In genomic region chr9:109902740-109903139, GRCm38 (mm10) we compare ENCODE assay signal across 19 mouse cellular contexts. TPM values are rescaled to one million over a fixed set of nuclear protein-coding genes. Genes with fewer than 3 reads are reported as not detected.
"Had no signal": no experiment of that assay in that cellular context is flagged by ENCODE, and none has a peak within 500 bp of the region (broad histone marks: within the 10 kb centered on the region; RNA-seq: fewer than 3 reads in every experiment).

No protein-coding gene starts in this region.

- ATAC-seq: liver, embryonic 12.5 days had no signal

- H3K4me3 ChIP-seq: kidney, embryonic 15.5 days; limb, embryonic 15.5 days; liver, embryonic 12.5 days; neural tube, embryonic 12.5 days; stomach, embryonic 15.5 days had no signal

- DNase-seq: layer of hippocampus, adult 9-11 months; layer of hippocampus, postnatal 36 days; lung, embryonic 14.5 days; lung, postnatal 14 days; midbrain, embryonic 14.5 days; retina, postnatal 1 day; right cerebral cortex, postnatal 4 days; spleen, adult 18-20 months; thymus, postnatal 36 days had no signal

- H3K36me3 ChIP-seq: kidney, embryonic 15.5 days; limb, embryonic 15.5 days; liver, embryonic 12.5 days; neural tube, embryonic 12.5 days; stomach, embryonic 15.5 days had no signal

- H3K9me3 ChIP-seq: kidney, embryonic 15.5 days; limb, embryonic 15.5 days; liver, embryonic 12.5 days; neural tube, embryonic 12.5 days; stomach, embryonic 15.5 days had no signal

- H3K4me2 ChIP-seq: kidney, embryonic 15.5 days; limb, embryonic 15.5 days; liver, embryonic 12.5 days; lung, embryonic 14.5 days; neural tube, embryonic 12.5 days; stomach, embryonic 15.5 days had no signal

- H3K27ac ChIP-seq: kidney, embryonic 15.5 days; limb, embryonic 15.5 days; liver, embryonic 12.5 days; macrophage; neural tube, embryonic 12.5 days; stomach, embryonic 15.5 days had no signal

- H3K9ac ChIP-seq: kidney, embryonic 15.5 days; limb, embryonic 15.5 days; liver, embryonic 12.5 days; lung, embryonic 14.5 days; neural tube, embryonic 12.5 days; stomach, embryonic 15.5 days had no signal

- H3K4me1 ChIP-seq: neural tube, embryonic 12.5 days had no signal

- H3K27me3 ChIP-seq: kidney, embryonic 15.5 days; limb, embryonic 15.5 days; liver, embryonic 12.5 days; neural tube, embryonic 12.5 days; stomach, embryonic 15.5 days had no signal

RNA-seq across cellular contexts. Expression of gene Camp, which starts 53.3 kb away (rescaled TPM):
- total RNA-seq: layer of hippocampus, adult 18-20 months; layer of hippocampus, postnatal 36 days; left cerebral cortex, adult 8-10 months; left cerebral cortex, postnatal 25 days had no signal
- polyA plus RNA-seq: lung, embryonic 14.5 days; midbrain, embryonic 14.5 days; testis, adult 2 months had no signal
